Mouse (Mus musculus) urinary bladder, postnatal 4 days (tissue): ENCODE measurements around the gene Ikzf1.

Experiments used
- DNase-seq, 2 experiments: peaks; one replicate each; pipeline ENCODE4 v3.0.0; 2021 to 2022; ENCODE audit warnings: low spot score in 2 of 2

Ikzf1 gene

DNA sequence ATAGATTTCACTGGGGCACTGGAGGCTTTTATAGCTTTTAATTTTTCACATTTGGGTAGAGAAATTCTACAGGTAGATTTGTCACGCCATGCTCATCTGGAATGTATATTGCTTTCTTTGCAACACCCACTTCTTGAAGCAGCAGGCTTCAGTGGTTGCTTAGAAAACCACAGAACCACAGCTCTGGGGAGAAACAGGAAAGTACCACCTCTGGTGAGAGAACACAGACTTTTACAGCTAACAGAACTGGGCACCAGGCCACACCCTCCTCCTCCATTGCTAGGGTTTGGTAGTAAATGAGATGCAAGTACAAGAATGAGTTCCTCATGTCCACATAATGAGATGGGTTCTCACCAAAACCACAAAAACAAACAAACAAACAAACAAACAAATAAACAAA lies 81.3 kb downstream of the Ikzf1 start:
- no peak for DNase-seq

DNA sequence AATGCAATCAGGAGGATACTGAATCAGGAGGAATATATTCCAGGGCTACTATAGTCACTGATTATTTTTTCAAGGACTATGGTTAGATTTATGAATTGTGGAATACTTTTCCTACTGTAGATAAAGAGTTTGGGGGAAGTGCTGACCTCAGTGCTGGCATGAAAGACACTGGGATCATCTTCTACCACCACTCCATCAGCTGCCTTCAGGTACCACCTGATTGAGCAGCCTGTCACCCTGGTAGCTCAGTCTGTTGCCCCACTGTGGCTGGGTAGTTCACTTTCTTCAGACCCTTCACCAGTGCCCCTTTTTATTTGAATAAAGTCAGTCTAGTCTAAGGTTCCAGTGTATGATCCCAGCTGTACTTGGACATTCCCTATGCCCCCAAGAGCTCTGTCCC lies 81.9 kb downstream of the Ikzf1 start:
- no peak for DNase-seq

DNA sequence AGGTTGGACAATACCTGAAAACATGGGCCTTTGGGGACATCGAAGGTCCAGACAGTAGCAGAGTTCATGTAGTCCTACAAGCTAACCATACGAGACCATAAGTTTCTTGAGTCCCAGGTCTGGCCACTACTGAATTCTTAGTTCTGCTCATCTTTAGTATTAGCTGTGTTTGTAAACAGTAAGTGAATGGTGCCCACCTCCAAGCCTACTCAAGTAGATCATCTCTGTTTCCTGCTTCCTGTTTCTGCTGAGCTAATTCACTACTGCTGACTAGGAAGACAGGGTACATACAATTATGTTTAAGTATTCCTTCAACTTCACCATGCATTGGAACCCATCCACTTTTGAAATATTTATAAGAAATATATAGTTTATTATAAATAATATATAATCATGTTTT lies 83.3 kb downstream of the Ikzf1 start:
- DNase-seq = no peak

DNA sequence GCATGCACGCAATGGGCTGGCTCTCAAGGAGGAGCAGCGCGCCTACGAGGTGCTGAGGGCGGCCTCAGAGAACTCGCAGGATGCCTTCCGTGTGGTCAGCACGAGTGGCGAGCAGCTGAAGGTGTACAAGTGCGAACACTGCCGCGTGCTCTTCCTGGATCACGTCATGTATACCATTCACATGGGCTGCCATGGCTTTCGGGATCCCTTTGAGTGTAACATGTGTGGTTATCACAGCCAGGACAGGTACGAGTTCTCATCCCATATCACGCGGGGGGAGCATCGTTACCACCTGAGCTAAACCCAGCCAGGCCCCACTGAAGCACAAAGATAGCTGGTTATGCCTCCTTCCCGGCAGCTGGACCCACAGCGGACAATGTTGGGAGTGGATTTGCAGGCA lies 84.5 kb downstream of the Ikzf1 start:
- no peak for DNase-seq

DNA sequence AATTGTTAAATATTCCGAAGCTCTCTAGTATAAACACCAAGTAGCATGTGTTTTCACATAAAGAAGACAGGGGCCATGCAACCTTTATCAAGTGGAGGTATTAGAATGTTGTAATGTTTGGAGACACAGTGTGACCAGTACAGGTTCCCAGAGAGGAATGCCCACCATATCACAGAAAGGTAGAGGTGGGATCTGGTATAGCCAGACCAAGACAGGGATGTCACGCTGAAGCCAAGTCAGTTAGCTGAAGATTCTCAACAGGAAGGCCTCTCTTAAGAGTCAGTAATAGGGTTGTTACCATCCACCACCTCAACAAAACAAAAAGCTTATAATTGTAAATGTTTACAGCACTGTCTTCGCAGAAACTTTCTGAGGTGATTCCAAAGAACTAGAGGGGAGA lies 85.9 kb downstream of the Ikzf1 start:
- no peak for DNase-seq

DNA sequence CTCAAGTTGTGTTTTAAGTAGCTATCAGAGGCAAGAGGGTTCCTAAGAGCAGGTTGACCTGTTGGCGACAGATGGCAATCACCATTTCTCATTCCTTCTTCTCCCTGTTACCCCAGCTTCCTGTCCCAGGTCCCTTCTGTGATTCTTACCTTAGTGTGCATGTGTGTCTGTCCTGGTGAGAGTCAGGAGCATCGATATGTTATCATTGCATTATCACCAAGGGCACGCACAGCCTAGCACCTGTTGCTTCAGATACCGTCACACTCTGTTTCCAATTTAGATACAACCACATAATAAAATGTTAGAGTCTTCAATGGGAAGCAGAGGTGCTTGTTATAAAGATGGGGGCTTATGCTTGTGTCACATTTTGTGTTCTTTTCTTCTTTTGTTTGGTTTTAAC lies 87.4 kb downstream of the Ikzf1 start:
- DNase-seq = no peak

DNA sequence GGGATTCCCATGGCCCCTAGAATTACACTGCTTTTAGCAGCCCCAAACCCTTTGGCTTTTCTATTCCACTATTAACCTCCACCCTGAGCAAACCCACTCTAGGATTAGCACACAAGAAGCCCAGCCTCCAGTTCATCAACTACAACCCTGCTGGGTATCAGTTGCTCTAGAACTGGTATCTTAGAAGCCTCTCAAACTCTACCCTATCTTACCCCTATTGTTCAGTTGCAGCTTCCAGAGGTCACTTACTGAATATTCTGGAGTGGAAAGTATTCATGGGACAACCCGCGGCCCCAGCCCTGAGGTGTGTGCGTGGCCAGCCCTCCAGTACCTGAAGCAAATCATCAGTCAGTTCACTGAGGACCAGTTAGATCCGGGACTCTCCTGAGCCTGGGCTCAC lies 89.6 kb downstream of the Ikzf1 start:
- DNase-seq = no peak

DNA sequence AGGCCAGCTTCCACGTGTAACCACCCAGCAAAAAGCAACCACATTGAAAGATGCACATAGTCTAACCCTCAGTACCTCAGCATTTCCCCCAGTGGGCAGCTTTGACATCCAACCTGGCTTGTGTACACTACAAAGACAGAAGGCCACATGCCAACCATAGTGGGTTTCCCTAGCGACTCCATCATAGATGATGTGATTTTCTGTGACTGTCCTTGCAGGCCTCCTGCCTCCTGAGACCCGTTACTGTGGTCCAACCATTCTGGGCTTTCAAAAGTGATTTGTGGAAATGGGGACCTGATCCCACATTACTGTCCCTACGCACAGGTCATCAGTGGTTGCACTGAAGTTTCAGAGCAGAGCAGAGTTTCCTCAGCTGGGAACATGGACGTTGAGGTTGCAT lies 90.1 kb downstream of the Ikzf1 start:
- no peak for DNase-seq

DNA sequence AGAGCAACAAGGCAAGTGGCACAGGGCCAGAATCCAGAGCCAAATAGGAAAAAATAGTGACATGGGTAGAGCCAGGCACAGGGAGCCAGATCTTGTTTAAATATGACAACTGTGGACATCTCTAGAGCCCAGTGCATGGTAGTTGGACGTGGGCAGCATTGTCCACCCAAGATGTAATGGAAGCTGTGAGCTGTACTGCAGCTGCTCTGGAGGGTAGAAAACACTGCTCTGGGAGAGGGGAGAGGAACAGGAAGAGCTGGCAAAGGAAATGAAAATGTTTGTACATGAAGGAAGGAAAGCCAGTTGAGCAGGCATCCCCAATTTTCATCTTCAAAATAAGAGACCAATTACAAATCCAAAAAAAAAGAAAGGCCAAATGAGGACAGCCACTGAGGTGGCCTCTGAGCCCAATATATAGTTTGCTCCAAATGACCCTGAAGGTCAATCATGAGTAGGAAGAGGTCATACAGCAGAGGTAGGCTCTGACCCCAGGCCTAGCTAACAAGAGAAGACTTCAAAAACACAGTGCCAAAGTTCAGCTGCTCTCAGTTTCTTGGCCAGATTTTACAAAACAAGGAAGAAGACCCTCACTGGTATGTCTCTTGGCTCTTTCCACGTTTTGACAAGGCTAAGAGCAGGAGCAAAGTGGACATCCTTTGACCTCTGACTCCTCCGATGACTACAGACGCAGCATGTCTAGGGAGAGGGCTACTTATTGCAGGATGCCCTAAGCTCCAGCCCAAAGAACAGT lies 91.4 kb downstream of the Ikzf1 start:
- DNase-seq = no peak

DNA sequence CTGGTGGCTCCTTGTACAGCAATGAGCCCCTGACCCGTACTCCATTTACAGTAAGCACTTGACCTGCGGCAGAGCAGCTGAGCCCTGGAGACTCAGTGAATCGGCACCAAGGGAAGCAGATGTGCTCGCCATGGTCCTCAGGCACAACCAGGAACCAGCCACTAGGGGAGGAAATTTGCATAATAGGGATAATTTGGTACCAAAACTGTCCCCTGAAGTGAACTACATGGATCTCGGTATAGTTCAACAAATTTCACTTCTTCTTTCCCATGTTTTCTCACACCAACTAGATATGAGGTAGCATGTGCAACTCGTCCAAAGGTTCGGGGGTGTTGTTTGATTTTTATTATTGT lies 92.0 kb downstream of the Ikzf1 start:
- DNase-seq = no peak

DNA sequence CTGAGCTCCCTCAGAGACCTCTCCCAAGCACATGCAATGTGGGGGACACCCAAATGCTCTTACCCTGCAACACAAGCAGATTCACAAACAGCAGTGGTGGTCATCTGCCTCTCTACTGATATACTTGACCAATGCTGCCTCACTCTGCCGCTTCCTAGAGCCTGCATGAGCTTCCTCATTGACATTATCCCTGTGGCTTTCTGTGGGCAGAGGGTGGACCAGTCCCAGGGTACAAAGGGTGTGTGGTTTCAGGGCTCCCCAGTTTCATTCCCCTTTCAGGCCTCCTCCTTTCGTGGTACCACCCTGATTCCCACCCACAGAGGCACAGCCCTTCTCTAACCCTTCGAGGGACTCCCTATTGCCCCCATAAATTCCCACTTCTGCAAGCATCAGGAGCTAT lies 92.4 kb downstream of the Ikzf1 start:
- DNase-seq = no peak

DNA sequence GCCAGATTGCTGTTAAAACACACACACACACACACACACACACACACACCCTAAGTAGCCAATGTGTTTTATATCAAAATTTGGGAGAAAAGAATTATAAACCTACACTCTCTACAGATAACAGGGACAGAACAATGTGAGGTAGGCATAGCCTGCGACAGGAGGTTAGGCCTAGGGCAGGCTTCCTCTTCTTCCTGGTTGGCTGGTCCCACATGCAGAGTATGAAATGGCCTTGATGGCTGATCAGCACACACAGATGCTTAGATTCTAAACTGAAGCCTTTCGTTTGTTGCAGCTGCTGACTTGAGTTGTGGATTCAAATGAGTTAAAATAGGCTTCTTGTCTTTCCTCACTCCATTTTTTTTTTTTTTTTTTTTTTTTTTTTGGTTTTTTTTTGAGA lies 93.0 kb downstream of the Ikzf1 start:
- DNase-seq = no peak

DNA sequence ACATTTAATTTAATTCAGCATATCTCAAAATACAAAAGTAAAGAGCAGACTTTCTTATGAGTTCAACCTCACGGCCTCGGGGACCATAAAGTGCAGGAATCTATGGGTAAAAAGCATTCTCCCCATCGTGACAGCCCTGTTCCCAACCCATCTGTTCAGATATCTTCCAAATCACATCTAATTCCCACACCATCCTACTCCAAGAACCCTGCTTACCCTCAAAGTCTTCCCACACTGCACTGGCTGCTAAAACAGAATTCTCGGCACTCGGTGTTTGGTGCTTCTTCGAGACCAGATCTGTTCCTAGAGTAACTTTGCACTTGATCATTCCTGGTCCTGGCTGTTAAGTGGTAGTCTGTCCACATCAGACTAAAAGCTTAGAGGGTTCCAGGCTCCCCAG lies 93.5 kb downstream of the Ikzf1 start:
- DNase-seq = no peak

DNA sequence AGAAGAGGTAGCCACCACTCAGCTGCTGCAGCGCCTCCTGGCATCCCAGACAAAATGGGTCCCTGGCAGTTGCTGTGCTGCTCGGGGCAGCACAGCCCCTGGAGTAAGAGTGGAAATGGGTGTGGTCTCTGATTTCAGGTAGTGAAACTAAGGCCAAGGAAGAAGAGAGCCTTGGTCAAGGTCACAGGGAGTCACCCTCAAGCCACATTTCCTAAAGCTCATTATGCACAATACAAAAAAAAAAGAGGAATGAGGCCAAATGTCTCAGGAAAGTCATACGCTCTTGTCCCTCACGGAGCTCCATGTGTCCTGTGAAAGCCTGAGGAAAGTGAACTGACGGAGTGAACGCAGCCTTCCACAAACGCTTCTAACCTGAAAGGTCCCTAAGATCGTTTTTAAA lies 96.9 kb downstream of the Ikzf1 start:
- DNase-seq = no peak

DNA sequence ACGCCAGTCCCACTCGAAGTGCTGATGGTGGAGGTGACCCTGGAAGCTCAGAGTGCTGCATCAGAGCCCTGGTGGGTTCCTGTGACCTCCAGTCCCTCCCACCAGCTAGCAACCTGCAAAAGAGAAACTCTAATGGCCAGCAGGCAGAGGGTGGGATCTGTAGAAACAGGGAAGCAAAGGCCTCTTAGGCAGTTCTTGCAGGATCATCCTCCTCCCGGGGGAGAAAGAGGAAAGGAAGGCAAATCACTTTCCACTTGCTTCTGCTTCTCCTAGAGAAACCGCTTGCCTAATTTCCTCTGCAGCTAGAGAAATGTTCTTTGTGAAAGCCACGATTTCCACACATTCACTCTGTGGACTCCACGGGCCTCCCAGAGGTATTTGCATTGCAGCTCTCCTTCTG lies 100.7 kb downstream of the Ikzf1 start:
- DNase-seq = no peak

DNA sequence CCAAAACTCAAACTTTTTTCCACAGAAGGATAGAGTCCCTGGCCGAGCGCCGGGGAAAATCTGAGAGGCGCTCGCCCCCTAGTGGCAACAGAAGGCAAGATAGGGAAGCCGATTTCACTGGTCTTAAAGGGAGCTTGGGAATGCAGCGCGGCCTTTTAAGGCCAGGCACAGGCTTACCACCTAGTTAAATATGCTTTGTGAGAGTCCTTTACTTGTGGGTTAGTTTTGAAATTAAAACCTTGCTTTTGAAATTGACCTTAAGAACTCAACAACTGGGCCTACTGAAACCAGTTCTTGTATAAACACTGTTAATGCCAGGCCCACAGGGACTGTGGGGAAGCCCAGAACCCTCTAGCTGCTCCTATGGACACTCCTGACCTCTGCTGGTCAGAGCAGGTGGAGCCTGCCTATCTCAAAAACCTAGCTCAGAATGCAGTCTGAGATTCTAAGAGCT lies 103.7 kb downstream of the Ikzf1 start:
- peak; percentile 52 to 76 for DNase-seq

DNA sequence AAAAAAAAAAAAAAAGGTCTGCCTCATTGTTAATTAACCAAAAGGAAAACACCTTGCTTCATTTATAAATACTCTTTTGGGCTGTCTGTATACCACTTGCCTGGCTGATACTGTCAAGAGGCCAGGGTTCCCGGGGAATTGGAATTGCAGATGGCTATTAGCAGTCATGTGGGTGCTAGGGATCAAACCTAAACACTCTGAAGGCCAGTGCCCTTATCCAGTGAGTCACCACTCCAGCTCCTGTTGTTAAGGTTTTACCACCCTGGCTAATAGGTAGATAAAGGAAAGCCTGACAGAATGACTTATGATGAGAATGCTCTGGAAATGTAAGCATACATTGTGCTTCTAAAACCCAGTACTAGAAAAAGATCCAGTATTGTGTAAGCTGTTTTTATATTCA lies 109.8 kb downstream of the Ikzf1 start:
- no peak for DNase-seq

DNA sequence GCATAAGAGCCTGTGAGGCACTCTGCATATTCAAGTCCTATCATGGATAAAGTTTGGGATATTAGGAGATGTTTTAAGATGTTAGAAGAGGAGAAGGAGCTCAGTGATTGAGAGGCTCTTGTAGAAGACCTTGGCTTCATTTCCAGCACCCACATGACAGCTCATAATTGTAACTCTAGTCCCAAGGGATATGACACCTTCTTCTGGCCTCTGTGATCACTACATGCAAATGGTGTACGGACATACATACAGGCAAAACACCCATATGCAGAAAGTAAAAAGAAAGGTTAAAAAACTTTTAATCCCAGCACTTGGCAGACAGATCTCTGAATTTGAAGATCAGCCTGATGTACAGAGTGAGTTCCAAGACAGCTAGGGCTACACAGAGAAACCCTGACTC lies 113.9 kb downstream of the Ikzf1 start:
- DNase-seq = no peak

DNA sequence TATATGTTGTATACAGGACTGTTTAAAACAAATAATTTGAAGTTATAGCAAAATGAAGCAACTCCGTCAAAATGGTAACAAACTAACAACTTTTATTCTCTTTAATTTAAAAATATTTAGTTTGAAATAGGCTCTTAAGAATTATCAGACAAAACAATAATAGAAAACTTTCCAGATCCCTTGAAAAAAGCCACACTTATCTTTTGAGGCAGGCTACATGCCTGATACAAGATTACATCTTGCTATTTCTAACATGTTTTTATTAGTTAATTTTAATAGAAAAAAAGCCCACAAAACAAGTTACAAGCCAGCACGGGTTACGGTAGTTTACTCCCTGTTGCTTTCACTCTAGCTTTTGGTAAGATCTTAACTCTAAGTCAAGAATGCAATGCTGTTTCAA lies 115.5 kb downstream of the Ikzf1 start:
- DNase-seq = no peak

DNA sequence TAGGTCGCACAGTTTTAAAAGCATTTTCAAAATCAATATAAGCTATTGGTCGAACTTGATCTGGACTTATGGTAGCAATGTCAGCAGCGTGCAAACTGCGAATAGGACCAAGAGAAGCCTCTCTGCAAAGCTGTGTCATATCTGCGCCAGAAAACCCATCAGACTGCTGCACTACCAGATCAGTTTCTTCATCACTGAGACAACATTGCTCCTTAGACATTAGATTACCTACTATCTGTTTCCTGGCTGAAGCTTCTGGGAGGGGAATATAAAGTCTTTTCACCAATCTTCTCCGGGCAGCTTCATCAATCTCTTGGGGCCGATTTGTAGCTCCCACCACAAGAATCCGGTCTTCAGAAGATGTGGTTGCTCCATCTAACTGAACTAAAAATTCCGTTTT lies 116.3 kb downstream of the Ikzf1 start:
- DNase-seq = no peak

DNA sequence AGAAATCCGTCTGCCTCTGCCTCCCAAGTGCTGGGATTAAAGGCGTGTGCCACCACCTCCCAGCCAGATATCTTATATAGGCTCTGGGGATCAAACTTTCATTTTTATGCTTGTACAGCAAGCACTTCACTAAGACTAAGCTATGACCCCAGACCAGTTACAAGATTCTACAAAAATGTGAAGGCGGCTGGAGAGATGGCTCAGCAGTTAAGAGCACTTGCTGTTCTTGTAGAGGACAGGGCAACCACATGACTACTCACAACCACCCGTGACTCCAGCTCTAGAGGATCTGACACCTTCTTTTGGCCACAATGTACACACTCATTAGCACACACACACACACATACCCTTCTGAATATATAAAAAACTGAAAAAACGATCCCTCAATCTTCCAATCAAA lies 119.6 kb downstream of the Ikzf1 start:
- DNase-seq = no peak

DNA sequence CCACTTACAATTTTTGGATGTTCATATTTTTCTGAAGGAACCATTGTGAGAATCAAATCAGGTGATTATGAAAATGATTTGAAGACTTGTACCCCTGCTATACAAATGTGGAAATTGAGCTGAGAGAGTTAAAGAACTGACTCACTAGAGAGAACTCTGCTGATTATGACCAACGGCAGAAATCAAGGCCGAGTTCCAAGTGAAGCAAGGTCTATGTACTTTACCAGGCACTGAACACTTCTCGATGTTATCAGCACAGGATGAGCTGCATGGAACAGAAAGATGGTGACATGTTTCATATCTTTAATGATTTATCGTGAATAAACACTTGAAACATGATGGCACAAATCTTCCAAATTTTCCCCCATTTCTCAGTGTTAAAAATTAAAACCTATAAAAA lies 121.1 kb downstream of the Ikzf1 start:
- DNase-seq = no peak

DNA sequence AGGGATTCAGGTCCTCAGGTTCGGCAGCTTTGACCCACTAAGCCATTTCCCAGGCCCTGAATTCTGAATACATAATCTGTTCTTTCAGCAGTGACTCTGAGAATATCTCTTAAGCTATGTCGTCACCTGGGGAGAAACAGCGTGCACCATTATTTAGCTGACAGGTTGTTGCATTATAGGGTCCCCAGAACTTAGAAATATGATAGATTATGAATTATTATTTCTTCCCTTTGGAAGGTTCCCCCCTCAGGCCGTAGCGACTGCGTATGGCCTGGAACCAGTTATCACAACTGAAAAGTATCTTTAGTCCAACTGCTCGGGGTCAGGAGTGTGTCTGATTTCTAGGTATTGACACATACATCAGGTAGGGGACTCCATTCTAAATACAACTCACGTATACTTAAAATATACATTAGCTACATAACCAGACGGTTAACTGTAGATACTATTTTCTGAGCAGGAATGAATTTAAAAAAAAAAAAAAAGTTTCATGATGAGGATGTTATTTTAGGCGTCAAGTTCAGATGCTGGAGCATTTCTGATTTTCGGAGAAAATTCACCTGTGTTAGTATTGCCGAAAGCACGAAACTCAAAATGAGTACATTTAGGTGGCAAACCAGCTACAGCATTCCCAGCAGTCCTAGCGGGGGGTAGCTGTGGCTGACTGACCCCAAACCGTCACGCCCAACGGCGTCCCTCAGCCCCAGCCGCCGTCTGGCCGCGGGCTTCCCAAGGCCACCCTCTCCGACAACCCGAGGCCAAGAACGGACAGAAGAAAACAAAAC lies 123.4 kb downstream of the Ikzf1 start:
- DNase-seq = no peak
